Mouse (Mus musculus): ENCODE results near the gene Pdzd2.
"Not testable (repeated sequence)": the region's sequence is repeated elsewhere in the genome, so short reads cannot be mapped to it uniquely, and the experiment has no call there.

Gene Pdzd2

GRCm38 (mm10) chr15:12397032-12397431, 342.7 kb downstream of the Pdzd2 start:
- no peak for DNase-seq (ENCODE audit: extremely low read depth, insufficient read length, low spot score)

- no peak for DNase-seq (ENCODE audit: extremely low read depth, insufficient read length, low spot score)
Observed at GRCm38 (mm10) chr15:12394758-12395157, 345.0 kb downstream of the Pdzd2 start.

- no peak for DNase-seq (ENCODE audit: extremely low read depth, insufficient read length, low spot score)
Observed at GRCm38 (mm10) chr15:12388726-12389489, 350.8 kb downstream of the Pdzd2 start.

- DNase-seq (ENCODE audit: extremely low read depth, insufficient read length, low spot score) = no peak
Observed at GRCm38 (mm10) chr15:12384679-12385078, 355.0 kb downstream of the Pdzd2 start.

GRCm38 (mm10) chr15:12380548-12380947, 359.2 kb downstream of the Pdzd2 start:
- peak; percentile 29 for DNase-seq (ENCODE audit: extremely low read depth, insufficient read length, low spot score)

- DNase-seq (ENCODE audit: extremely low read depth, insufficient read length, low spot score) = no peak
Observed at GRCm38 (mm10) chr15:12380057-12380456, 359.7 kb downstream of the Pdzd2 start.

GRCm38 (mm10) chr15:12377800-12378199, 361.9 kb downstream of the Pdzd2 start:
- no peak for DNase-seq (ENCODE audit: extremely low read depth, insufficient read length, low spot score)

GRCm38 (mm10) chr15:12376491-12377069, 363.1 kb downstream of the Pdzd2 start:
- no peak for DNase-seq (ENCODE audit: extremely low read depth, insufficient read length, low spot score)

GRCm38 (mm10) chr15:12375641-12376311, 363.9 kb downstream of the Pdzd2 start:
- DNase-seq (ENCODE audit: extremely low read depth, insufficient read length, low spot score) = peak; percentile 30

- DNase-seq (ENCODE audit: extremely low read depth, insufficient read length, low spot score) = no peak
Observed at GRCm38 (mm10) chr15:12374916-12375315, 364.8 kb downstream of the Pdzd2 start.

GRCm38 (mm10) chr15:12373918-12374317, 365.8 kb downstream of the Pdzd2 start:
- DNase-seq (ENCODE audit: extremely low read depth, insufficient read length, low spot score) = no peak

- DNase-seq (ENCODE audit: extremely low read depth, insufficient read length, low spot score) = no peak
Observed at GRCm38 (mm10) chr15:12373496-12373895, 366.2 kb downstream of the Pdzd2 start.

- peak; percentile 25 for DNase-seq (ENCODE audit: extremely low read depth, insufficient read length, low spot score)
Observed at GRCm38 (mm10) chr15:12371183-12371582, 368.5 kb downstream of the Pdzd2 start.

GRCm38 (mm10) chr15:12370096-12370495, 369.6 kb downstream of the Pdzd2 start:
- DNase-seq (ENCODE audit: extremely low read depth, insufficient read length, low spot score) = no peak

- DNase-seq (ENCODE audit: extremely low read depth, insufficient read length, low spot score) = no peak
Observed at GRCm38 (mm10) chr15:12368850-12369249, 370.9 kb downstream of the Pdzd2 start.

GRCm38 (mm10) chr15:12368357-12368756, 371.4 kb downstream of the Pdzd2 start:
- DNase-seq (ENCODE audit: extremely low read depth, insufficient read length, low spot score) = no peak

GRCm38 (mm10) chr15:12367306-12368080, 372.2 kb downstream of the Pdzd2 start:
- DNase-seq (ENCODE audit: extremely low read depth, insufficient read length, low spot score) = no peak

GRCm38 (mm10) chr15:12366580-12367305, 373.0 kb downstream of the Pdzd2 start:
- not testable (repeated sequence) for DNase-seq (ENCODE audit: extremely low read depth, insufficient read length, low spot score)

- no peak for DNase-seq (ENCODE audit: extremely low read depth, insufficient read length, low spot score)
Observed at GRCm38 (mm10) chr15:12366072-12366469, 373.7 kb downstream of the Pdzd2 start.

- DNase-seq (ENCODE audit: extremely low read depth, insufficient read length, low spot score) = no peak
Observed at GRCm38 (mm10) chr15:12365416-12366071, 374.2 kb downstream of the Pdzd2 start.
